Mouse (Mus musculus) right cerebral cortex, adult 18-20 months (tissue): ENCODE measurements at regions not wholly inside any gene's neighbourhood (a gene's known extent, or its start where the extent isn't known, plus 50 kb on each side); places are given as distances from the start of the nearest gene placed in this dataset.
A peak's percentile ranks its signal among the peaks of the same experiment; 100 is the strongest.

Experiments used
- DNase-seq: peaks from one replicate; pipeline ENCODE4 v3.0.0; 2022; ENCODE audit warnings: mixed read lengths

DNA sequence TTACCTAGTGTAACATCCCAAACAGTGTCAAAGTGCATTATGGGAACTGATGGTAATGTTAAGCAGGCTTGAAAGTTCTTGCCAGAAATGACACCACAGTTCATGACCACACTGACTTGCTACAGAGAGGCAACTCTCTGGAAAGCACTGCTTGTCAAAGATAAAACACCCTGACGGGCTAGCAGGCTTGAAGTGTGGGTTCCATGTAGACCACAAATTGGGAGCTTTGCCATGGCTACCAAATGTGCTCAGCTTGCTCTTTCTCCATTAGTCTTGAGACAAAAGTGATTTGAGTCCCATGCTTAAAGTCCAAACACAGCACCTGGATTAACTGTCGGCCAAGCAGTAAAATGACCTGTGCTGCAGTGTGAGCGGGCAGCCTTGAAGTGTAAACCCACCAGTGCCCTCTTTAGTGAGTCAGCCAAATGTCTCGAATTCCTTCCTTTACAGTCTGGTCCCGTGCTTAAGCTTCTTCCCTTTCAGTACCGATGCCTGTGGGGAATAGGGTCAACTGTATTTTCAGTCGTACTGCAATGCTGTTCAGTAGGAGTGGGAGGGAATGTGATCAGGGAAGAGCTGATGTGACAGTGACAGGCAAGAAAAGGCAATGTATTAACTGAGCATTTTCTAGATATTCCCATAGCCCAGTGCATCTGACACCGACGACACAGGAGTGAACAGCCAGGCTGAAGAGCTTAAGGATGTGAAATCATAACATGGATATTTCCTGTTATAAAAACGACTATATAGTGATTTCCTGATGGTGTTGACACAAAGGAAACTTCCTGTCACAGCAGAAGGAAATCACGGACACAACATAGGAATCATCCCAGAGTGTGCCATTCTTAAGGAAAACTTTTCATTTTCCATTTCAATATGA lies 600.4 kb upstream of the Nr5a2 start:
- no peak for DNase-seq

- no peak for DNase-seq
These were observed 589.4 kb upstream of the Nr5a2 start for GRCm38 (mm10) chr1:137549659-137550058.

DNA sequence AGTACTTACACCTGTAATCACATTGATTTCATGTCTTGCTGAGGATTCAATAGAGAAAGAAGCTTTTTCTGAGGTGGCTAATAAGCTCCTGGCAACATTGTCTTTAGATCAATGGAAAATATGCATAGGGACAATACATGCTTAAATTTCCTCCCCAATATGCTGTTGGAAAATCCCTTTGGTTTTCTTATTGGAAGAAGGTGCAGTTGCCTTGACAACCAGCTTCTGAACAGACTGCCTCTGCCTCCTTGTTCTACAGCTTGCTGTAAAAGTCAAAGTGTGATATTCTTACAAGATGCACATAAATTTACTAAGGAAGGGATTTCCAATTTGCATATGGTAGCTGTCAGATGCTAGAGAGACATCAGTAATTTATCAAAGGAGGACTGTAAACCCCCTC lies 585.4 kb upstream of the Nr5a2 start:
- DNase-seq: peak; percentile 50

GRCm38 (mm10) chr1:137543828-137544227 lies 583.6 kb upstream of the Nr5a2 start:
- DNase-seq: no peak

GRCm38 (mm10) chr1:137541453-137541852 lies 581.2 kb upstream of the Nr5a2 start:
- no peak for DNase-seq

DNA sequence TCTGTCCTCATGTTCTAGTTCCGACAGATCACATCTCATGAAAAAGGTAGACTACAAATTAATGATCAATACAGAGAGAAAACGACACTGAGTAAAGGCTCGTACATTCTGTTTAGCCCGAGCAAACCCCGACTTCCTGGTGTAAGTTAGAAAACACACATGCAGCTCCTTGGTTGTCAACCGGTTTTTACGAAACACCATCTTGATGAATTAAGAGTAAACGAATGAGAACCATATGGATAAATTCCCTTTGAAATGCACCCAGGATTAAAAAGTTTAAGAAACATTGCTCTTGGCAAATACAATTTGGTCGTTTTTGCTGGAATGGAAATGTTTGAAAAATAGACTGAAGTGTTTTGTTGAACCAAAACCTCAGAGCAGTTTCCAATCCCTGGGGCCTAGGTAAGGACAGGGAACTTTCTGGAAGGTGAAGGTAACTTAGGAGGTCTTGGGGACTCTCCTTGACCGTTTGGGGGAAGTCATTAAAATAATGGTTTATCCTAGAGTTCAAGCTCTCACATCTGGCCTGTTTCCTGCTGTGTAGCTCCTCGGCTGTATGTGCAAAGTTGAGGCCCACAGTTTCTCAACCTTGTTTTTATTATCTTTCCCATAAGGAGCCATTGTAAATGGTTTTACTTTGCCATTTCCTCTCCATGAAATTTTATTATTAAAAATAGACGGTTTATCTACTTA lies 579.3 kb upstream of the Nr5a2 start:
- no peak for DNase-seq

DNA sequence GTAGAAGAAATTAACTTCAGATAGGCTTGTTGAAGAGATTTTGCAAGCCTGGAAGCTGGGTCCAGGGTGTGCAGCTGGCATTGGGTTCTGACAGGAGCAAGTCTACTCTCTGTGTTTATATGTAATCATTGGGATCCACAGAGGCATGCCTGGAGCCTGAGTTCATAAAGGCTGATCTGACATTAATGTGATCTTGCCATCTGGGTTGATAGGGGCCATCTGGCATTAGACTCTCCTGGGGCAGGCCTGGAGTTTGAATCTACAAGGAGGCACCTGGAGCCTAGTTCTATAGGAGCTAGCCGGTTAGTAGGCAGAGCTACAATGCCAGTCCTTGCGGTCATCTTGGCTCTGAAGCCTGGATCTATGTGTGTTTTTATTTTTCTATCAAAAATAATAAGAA lies 554.5 kb upstream of the Nr5a2 start:
- no peak for DNase-seq

DNA sequence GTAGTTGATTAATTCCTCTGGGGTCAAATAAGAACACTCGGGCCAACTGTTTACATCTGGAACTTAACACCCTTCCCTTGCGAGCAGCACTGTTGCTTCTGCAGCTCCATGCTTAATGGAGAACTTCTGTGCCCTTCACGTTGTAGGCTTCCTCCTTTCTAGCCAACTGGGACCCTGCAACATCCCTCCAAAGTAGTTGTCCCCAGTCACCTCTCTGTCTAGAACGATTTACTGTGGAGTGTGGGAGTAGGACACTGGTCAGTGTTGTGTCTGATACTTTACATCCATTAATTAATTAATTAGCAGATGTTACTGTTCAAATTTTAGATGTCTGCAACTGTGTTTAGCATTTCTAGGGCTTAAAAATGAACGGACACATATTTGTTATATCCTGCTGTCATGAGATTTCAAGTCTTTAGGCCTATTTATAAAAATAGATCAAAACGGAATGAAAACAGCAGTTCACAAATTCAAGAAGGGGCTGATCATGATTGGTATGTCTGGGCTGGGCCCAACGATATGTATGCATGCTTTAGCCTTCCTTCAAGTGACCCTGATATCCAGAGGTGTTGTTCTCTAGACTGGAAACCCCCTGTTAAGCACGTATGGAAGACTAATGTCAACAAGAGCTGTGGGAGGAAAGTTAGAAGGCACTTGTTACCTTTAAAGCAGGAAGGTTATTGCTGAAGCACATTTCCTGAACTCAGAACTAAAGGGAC lies 543.6 kb upstream of the Nr5a2 start:
- no peak for DNase-seq

GRCm38 (mm10) chr1:137488226-137488625 lies 528.0 kb upstream of the Nr5a2 start:
- DNase-seq: no peak

- no peak for DNase-seq
These were observed 518.2 kb upstream of the Nr5a2 start for GRCm38 (mm10) chr1:137478459-137478858.

GRCm38 (mm10) chr1:137477239-137477638 lies 517.0 kb upstream of the Nr5a2 start:
- no peak for DNase-seq

DNA sequence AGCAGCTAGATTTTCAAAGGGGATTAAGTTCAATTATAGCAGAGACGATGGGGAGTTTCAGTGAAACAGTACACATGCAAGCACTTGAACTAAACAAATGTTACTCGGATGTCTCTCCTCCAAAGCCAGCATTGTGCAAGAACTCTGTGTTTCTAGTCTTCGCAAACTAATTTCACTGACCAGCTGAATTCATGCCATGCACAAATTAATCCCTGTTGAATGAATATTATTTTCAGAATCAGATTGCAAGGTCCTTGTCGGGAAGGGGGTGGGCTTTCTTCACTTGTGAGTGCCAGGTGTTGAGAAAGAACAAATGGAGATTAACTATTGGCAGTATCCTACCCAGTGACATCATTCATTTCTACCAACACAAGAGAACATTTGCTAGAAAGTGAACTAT lies 514.6 kb upstream of the Nr5a2 start:
- DNase-seq: no peak

DNA sequence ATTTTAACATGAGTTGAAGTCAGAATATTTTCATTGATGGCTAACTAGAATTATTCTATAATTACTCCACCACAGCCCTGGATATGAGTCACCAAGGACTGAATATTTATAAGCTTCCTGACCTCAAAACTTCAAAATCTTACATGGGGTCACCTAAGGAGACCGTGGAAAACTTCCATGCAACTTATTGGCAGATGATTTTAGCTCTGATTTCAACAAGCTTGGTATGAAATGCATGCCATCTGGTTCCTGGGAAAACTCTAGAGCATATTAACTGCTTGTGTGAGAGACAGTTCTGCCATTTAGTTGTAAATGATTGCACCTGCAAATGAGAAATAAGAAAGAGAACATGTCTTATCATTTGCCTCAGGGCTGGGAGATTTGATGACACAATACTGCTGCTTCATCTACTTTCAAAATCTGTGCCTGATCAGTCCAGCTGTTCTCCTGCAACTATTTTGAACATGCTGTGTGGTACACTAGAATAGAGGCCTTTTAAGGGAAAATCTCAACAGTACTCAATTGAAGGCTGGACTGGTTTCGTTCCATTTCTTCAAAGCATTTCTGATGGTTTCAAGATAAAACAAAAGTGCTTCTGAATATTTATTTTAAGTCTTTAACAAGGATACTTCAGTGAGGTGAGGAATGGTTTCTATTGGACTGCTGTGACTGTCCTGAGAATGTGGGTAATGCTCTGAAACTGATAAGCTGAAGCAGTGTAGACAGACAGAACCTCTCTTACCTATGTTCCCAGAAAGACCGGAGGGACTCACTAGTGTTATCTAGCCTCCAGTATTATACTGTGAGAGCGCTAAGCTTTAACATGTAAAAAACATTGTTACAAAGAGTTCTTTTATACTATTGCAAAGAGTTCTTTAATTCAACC lies 513.8 kb upstream of the Nr5a2 start:
- peak; percentile 24 for DNase-seq

- DNase-seq: no peak
These were observed 504.7 kb upstream of the Nr5a2 start for GRCm38 (mm10) chr1:137464971-137465370.

- no peak for DNase-seq
These were observed 500.9 kb upstream of the Nr5a2 start for GRCm38 (mm10) chr1:137461189-137461588.

DNA sequence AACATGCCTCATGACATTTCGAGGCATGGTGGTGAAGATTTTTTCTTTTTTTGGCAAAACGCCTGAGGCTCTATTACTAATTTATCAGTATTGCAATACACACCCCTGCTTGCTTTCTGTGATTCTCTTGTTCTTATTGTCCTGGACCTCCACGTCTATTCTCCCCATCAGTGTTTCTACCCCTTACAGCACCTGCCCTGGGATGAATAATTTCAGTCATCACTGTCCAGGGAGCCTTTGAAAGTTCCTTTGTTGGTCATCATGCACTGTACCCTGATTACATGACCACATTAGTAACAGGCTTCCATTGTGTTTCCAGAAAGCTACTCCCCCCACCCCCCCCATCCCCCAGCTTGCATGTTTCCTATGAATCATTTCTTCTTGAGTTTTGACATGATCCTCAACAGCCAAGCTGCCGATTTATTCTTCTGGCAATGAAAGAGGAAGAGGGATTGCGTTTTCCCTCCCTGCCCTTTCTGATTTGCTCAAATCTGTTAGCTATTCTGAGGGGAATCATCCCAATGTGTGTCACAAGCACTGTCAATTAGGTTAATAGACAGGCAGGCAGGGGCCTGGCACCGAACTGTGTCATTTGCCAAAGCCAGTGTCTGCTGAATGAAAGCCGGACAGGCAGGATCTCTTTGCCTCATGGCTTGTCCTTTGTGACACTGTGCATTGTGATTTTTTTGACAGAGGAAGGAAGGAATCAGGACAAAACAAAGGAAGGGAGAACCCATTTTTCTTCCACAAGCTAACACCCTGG lies 493.4 kb upstream of the Nr5a2 start:
- DNase-seq: peak; percentile 6

DNA sequence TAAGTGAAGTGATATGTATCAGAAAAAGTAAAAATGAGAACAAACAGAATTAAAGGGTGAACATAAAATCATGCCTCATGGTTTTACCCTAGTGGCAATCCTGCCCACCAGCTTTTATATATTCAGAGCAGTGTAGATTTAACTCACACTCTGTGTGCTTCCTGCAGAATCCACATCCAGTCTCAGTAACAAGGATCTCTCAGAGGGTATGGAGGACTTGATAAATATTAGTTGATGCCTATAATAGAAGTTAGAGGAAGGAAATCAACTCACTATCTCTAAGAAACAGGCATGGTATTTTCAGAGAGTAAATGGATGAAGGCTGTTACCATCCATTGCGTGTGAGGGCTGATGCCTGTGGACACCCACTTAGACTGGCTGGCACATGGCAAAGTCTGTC lies 492.5 kb upstream of the Nr5a2 start:
- no peak for DNase-seq

GRCm38 (mm10) chr1:137446497-137446896 lies 486.2 kb upstream of the Nr5a2 start:
- no peak for DNase-seq

GRCm38 (mm10) chr1:137428110-137428509 lies 467.9 kb upstream of the Nr5a2 start:
- DNase-seq: peak; percentile 45

DNA sequence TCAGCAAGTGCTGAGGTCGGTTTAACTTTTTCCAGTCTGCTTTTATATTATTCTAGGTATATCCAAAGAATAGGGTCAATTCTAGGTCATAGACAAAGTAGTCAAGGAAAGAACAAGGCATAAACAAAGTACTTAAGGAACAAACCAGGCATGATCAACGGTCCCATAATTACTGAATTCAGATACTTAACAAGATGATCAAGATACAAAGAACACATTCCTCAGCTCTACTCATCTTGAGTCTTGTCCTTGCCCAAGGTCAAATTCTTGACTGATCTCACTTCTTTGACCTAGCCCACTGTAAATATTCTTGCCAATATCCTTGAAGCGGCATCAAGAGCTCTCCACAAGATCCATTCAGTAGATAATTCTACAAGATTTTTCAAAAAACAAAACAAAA lies 458.1 kb upstream of the Nr5a2 start:
- no peak for DNase-seq

- no peak for DNase-seq
These were observed 436.5 kb upstream of the Nr5a2 start for GRCm38 (mm10) chr1:137396736-137397135.

GRCm38 (mm10) chr1:137387509-137387908 lies 427.3 kb upstream of the Nr5a2 start:
- DNase-seq: no peak
